Mouse (Mus musculus): ENCODE results near the gene Gja8. TPM values are rescaled to one million over a fixed set of nuclear protein-coding genes. Genes with fewer than 3 reads are reported as not detected.

The Gja8 gene
- polyA plus RNA-seq (2016; fragmentation: Nextera tagmentation; extraction: Ambion mirVana), result 0.02 and 0.05 TPM in 2 replicates

- DNase-seq (ENCODE audit: low spot score), result no peak
- no peaks in the 10 kb centered on the region for H3K27me3 ChIP-seq (replicated peaks; ENCODE audit: low read depth, poor library complexity, severe bottlenecking)
- H3K4me3 ChIP-seq, result no peak within 1 kb of the TSS
- H3K27ac ChIP-seq (replicated peaks), result no peak within 1 kb of the TSS
- no peaks in the 10 kb centered on the region for H3K9me3 ChIP-seq
- no peaks in the 10 kb centered on the region for H3K36me3 ChIP-seq (replicated peaks)
- H3K4me1 ChIP-seq, result peaks cover 8% of the 10 kb centered on the region
- 73% methylated on average over 6 of the region's 6 CpGs for WGBS
Measured at GRCm38 (mm10) chr3:96925920-96926319, at the start of gene Gja8. Gene Gja8, minus strand, starts transcription at chr3:96926020.

GRCm38 (mm10) chr3:96974467-96974866 lies 48.6 kb upstream of the Gja8 start:
- no peak for DNase-seq (ENCODE audit: low spot score)
- 82% methylated on average over 7 of the region's 7 CpGs for WGBS
- Histone ChIP-seq H3K27ac (replicated peaks) (no peak overlapping the region), H3K4me3 (no peak overlapping the region), H3K4me1 (peaks cover 8% of the 10 kb centered on the region; the same call in 1 of the 2 replicates), H3K36me3 (replicated peaks) (no peaks in the 10 kb centered on the region), H3K27me3 (replicated peaks; ENCODE audit: low read depth, poor library complexity, severe bottlenecking) (no peaks in the 10 kb centered on the region), H3K9me3 (no peaks in the 10 kb centered on the region)

DNA sequence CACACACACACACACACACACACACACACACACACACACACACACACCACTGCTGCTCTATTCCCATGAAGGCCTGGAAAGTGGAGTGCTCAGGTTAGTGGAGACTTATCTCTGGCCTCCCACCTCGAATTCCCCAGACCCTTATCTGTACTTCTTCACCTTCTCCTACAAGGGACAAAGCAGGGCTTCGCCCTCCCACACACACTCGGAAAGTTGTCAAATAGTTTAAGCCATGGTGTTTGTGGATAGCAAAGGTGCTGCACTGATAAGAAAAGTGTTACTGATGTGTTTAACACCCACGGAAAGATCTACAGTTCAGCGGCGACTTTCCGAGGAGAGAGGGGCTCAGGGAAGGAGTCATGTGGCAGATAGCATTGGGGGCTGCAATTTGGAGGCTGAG lies 45.2 kb upstream of the Gja8 start:
- Histone ChIP-seq H3K4me3 (no peak overlapping the region), H3K9me3 (no peaks in the 10 kb centered on the region), H3K36me3 (replicated peaks) (no peaks in the 10 kb centered on the region), H3K27ac (replicated peaks) (no peak overlapping the region), H3K27me3 (replicated peaks; ENCODE audit: low read depth, poor library complexity, severe bottlenecking) (no peaks in the 10 kb centered on the region), H3K4me1 (0 out of 2 replicates have a peak, but pooled peaks cover 4% of the 10 kb centered on the region)
- DNase-seq (ENCODE audit: low spot score), result no peak
- 68% methylated on average over 7 of the region's 7 CpGs for WGBS

GRCm38 (mm10) chr3:96963088-96964034 lies 37.5 kb upstream of the Gja8 start:
- Histone ChIP-seq H3K4me1 (peaks cover 8% of the 10 kb centered on the region), H3K36me3 (replicated peaks) (no peaks in the 10 kb centered on the region), H3K9me3 (no peaks in the 10 kb centered on the region), H3K4me3 (no peak overlapping the region), H3K27me3 (replicated peaks; ENCODE audit: low read depth, poor library complexity, severe bottlenecking) (no peaks in the 10 kb centered on the region), H3K27ac (replicated peaks) (no peak overlapping the region)
- WGBS, result 70% methylated on average over 12 of the region's 12 CpGs
- DNase-seq (ENCODE audit: low spot score), result no peak

GRCm38 (mm10) chr3:96960597-96960996 lies 34.8 kb upstream of the Gja8 start:
- DNase-seq (ENCODE audit: low spot score), result peak; percentile 32
- Histone ChIP-seq H3K4me3 (no peak overlapping the region), H3K27me3 (replicated peaks; ENCODE audit: low read depth, poor library complexity, severe bottlenecking) (no peaks in the 10 kb centered on the region), H3K4me1 (peaks cover 8% of the 10 kb centered on the region), H3K9me3 (no peaks in the 10 kb centered on the region), H3K27ac (replicated peaks) (peak overlapping the region; percentile 63; the same call in 1 of the 2 replicates), H3K36me3 (replicated peaks) (no peaks in the 10 kb centered on the region)
- 44% methylated on average over 8 of the region's 8 CpGs for WGBS

GRCm38 (mm10) chr3:96953489-96954233 lies 27.8 kb upstream of the Gja8 start:
- H3K27me3 ChIP-seq (replicated peaks; ENCODE audit: low read depth, poor library complexity, severe bottlenecking), result no peaks in the 10 kb centered on the region
- DNase-seq (ENCODE audit: low spot score), result no peak
- H3K4me3 ChIP-seq, result no peak overlapping the region
- H3K4me1 ChIP-seq, result peaks cover 6% of the 10 kb centered on the region; the same call in 1 of the 2 replicates
- peak overlapping the region; percentile 27; the same call in 1 of the 2 replicates for H3K27ac ChIP-seq (replicated peaks)
- no peaks in the 10 kb centered on the region for H3K36me3 ChIP-seq (replicated peaks)
- no peaks in the 10 kb centered on the region for H3K9me3 ChIP-seq
- WGBS, result 62% methylated on average over 14 of the region's 14 CpGs

GRCm38 (mm10) chr3:96942706-96943105 lies 16.9 kb upstream of the Gja8 start:
- Histone ChIP-seq H3K27ac (replicated peaks) (no peak overlapping the region), H3K4me1 (peaks cover 14% of the 10 kb centered on the region), H3K4me3 (no peak overlapping the region), H3K27me3 (replicated peaks; ENCODE audit: low read depth, poor library complexity, severe bottlenecking) (no peaks in the 10 kb centered on the region), H3K36me3 (replicated peaks) (no peaks in the 10 kb centered on the region), H3K9me3 (no peaks in the 10 kb centered on the region)
- WGBS, result 95% methylated on average over 2 of the region's 2 CpGs
- DNase-seq (ENCODE audit: low spot score), result no peak

- H3K9me3 ChIP-seq, result no peaks in the 10 kb centered on the region
- DNase-seq (ENCODE audit: low spot score), result peak; percentile 88
- no peak overlapping the region for H3K27ac ChIP-seq (replicated peaks)
- 13% methylated on average over 11 of the region's 11 CpGs for WGBS
- H3K36me3 ChIP-seq (replicated peaks), result no peaks in the 10 kb centered on the region
- H3K4me1 ChIP-seq, result peaks cover 21% of the 10 kb centered on the region
- peak overlapping the region; percentile 38 for H3K4me3 ChIP-seq
- peaks cover 23% of the 10 kb centered on the region for H3K27me3 ChIP-seq (replicated peaks; ENCODE audit: low read depth, poor library complexity, severe bottlenecking)
Measured at GRCm38 (mm10) chr3:96938738-96939137, 12.9 kb upstream of the Gja8 start.

GRCm38 (mm10) chr3:96937606-96938005 lies 11.8 kb upstream of the Gja8 start:
- peaks cover 23% of the 10 kb centered on the region for H3K27me3 ChIP-seq (replicated peaks; ENCODE audit: low read depth, poor library complexity, severe bottlenecking)
- H3K36me3 ChIP-seq (replicated peaks), result no peaks in the 10 kb centered on the region
- no peak for DNase-seq (ENCODE audit: low spot score)
- no peak overlapping the region; the same call in 1 of the 2 replicates for H3K27ac ChIP-seq (replicated peaks)
- H3K4me3 ChIP-seq, result no peak overlapping the region
- peaks cover 21% of the 10 kb centered on the region for H3K4me1 ChIP-seq
- H3K9me3 ChIP-seq, result no peaks in the 10 kb centered on the region
- 40% methylated on average over 5 of the region's 5 CpGs for WGBS

DNA sequence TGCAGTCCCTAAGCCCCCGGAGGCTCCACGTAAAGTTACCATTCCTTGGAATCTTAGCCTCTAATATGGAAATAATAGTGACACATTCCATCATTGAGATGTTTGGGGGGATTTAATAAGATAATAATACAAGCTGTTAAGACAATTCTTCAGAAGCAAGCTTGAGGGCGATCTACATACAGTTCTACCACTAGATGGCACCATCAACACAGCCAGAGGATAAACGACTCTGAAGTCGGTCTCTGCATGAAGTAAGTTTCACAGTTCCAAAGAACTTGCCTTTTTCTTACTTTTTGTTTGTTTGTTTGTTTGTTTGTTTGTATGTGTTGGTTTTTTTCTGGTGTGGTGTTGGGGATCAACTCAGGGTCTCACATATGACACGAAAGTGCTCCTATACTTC lies 10.4 kb upstream of the Gja8 start:
- peaks cover 23% of the 10 kb centered on the region for H3K27me3 ChIP-seq (replicated peaks; ENCODE audit: low read depth, poor library complexity, severe bottlenecking)
- H3K27ac ChIP-seq (replicated peaks), result no peak overlapping the region
- WGBS, result 13% methylated on average over 6 of the region's 6 CpGs
- H3K4me1 ChIP-seq, result peaks cover 31% of the 10 kb centered on the region
- DNase-seq (ENCODE audit: low spot score), result peak; percentile 48
- H3K4me3 ChIP-seq, result no peak overlapping the region
- H3K9me3 ChIP-seq, result no peaks in the 10 kb centered on the region
- no peaks in the 10 kb centered on the region for H3K36me3 ChIP-seq (replicated peaks)

- Histone ChIP-seq H3K27me3 (replicated peaks; ENCODE audit: low read depth, poor library complexity, severe bottlenecking) (peaks cover 14% of the 10 kb centered on the region), H3K27ac (replicated peaks) (peak overlapping the region; percentile 63)
- 38% methylated on average over 5 of the region's 5 CpGs for whole genome bisulfite sequencing
Measured at GRCm38 (mm10) chr3:96931261-96931681, 5.5 kb upstream of the Gja8 start.

DNA sequence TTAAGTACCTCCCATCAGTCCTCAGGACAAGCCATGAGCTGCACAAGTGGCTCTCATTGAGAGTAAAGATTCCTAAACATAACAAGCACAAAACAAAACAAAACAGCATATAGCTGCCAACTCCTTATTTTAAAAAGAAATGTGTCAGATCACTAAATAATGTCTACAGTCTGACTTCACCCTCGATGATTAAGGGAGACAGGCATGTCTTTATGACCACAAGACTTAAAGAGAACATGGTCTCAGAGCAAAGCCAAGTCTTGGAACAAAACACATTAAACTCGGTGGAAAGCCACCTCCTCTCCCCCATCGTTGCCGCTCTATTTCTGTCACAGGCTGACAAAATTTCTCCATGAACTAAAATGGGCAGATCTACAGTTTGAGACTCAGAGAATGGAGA lies 1.2 kb downstream of the Gja8 start:
- Histone ChIP-seq H3K27ac (replicated peaks) (no peak overlapping the region), H3K36me3 (replicated peaks) (no peaks in the 10 kb centered on the region), H3K27me3 (replicated peaks; ENCODE audit: low read depth, poor library complexity, severe bottlenecking) (no peaks in the 10 kb centered on the region), H3K9me3 (no peaks in the 10 kb centered on the region), H3K4me1 (no peaks in the 10 kb centered on the region), H3K4me3 (no peak overlapping the region)
- DNase-seq (ENCODE audit: low spot score), result no peak
- WGBS, result 89% methylated on average over 4 of the region's 4 CpGs

More at GRCm38 (mm10) chr3:96931261-96931681, 5.5 kb upstream of the Gja8 start:
- Histone ChIP-seq H3K36me3 (replicated peaks) (no peaks in the 10 kb centered on the region), H3K9me3 (no peaks in the 10 kb centered on the region), H3K4me3 (no peak overlapping the region), H3K4me1 (peaks cover 22% of the 10 kb centered on the region)
- DNase-seq (ENCODE audit: low spot score), result peak; percentile 50

Data from embryonic facial prominence, embryonic 10.5 days (tissue).